Mouse (Mus musculus) brain, embryonic 14.5 days (tissue): ENCODE data around the gene Brms1.

Source experiments
- CTCF ChIP-seq: fragments of 200-500 bp; IDR thresholded peaks from 2 replicates; pipeline ENCODE4 v1.5.1; 2012; ENCODE audit warnings: inconsistent platforms, mild to moderate bottlenecking, moderate library complexity, borderline replicate concordance; ENCODE audit not compliant: insufficient read depth, insufficient read length; ENCODE audit errors: extremely low read depth
- POLR2A ChIP-seq: fragments of 200-500 bp; IDR thresholded peaks from 2 replicates; pipeline ENCODE4 v1.6.1; 2012; ENCODE audit warnings: mild to moderate bottlenecking, inconsistent platforms, borderline replicate concordance; ENCODE audit not compliant: poor library complexity, insufficient read depth, insufficient read length, severe bottlenecking; ENCODE audit errors: extremely low read depth

DNA sequence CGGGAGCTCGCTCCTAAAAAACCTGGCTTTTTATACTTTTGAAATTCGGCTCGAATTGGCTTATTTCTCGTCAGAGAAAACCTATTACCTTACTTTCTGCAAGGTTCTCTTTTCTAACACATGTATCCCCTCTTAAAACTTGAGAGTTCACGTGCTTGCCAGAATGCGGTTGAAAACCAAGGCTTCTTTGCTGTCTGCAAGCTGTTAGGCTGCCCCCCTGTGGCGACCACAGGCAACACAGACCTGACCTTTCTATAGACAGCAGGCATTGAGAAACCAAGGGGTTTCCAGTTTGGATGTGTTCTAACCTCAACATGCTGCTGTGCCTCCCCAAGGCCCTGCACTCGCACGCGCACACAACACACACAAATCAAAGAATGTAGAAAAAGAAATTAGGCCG is 24.4 kb upstream of the Brms1 start:
- TF ChIP-seq POLR2A (no peak), CTCF (peak; percentile 91)
